Comparison of ENCODE assay signal across 21 mouse cellular contexts in genomic region chr13:30841843-30842242, GRCm38 (mm10).
"Had no signal": no experiment of that assay in that cellular context is flagged by ENCODE, and none has a peak within 500 bp of the region (broad histone marks: within the 10 kb centered on the region; RNA-seq: fewer than 3 reads in every experiment).

No protein-coding gene starts in this region.

- DNase-seq: gastrocnemius, postnatal 14 days; gastrocnemius, postnatal 36 days; heart, adult 18-20 months; heart, postnatal 10 days; heart, postnatal 36 days; kidney, adult 11 months; kidney, adult 2 months; kidney, adult 9 months; kidney, postnatal 14 days; kidney, postnatal 36 days; liver; liver, embryonic 13.5 days had no signal

- H3K4me1 ChIP-seq: heart, embryonic 10.5 days; heart, embryonic 12.5 days; hindbrain, embryonic 13.5 days; hindbrain, embryonic 15.5 days; kidney, embryonic 15.5 days; limb, embryonic 10.5 days; limb, embryonic 12.5 days; liver, embryonic 13.5 days had no signal

- H3K4me3 ChIP-seq: heart, embryonic 10.5 days; heart, embryonic 12.5 days; hindbrain, embryonic 13.5 days; hindbrain, embryonic 15.5 days; kidney, embryonic 15.5 days; left cerebral cortex, adult 2 months; limb, embryonic 10.5 days; limb, embryonic 12.5 days; liver, embryonic 13.5 days had no signal

- ATAC-seq: hindbrain, postnatal 0 days had no signal
